Mouse (Mus musculus) gastrocnemius, adult 2 months (tissue): ENCODE data around the gene Ccdc180. TPM values are rescaled to one million over a fixed set of nuclear protein-coding genes. Genes with fewer than 3 reads are reported as not detected.

Experiments
- DNase-seq: peaks from one replicate; pipeline ENCODE4 v3.0.0; 2022
- H3K27ac ChIP-seq: fragments of 200-600 bp; 2 replicates; pipeline ENCODE4 v1.8.1; 2022; ENCODE audit warnings: mild to moderate bottlenecking
- H3K4me3 ChIP-seq: fragments of 200-600 bp; 2 replicates; pipeline ENCODE4 v1.8.1; 2022; ENCODE audit warnings: mild to moderate bottlenecking, moderate library complexity
- CTCF ChIP-seq: fragments of 200-600 bp; IDR thresholded peaks from 2 replicates; pipeline ENCODE4 v1.8.1; 2022; ENCODE audit warnings: antibody characterized with exemption, mild to moderate bottlenecking, moderate library complexity
- intact Hi-C: fragments of 180-260 bp; cut with DNase I; formaldehyde crosslinking; loops from one replicate; pipeline ENCODE4 v1.15.1; 2025
- long read RNA-seq, 2 experiments: library from polyadenylated mRNA; stranded (forward); transcript quantifications; one replicate each; pipeline ENCODE4 v2.0.0; 2021
- total RNA-seq, 2 experiments: library from RNA; stranded (reverse); gene quantifications; 2 replicates each; pipeline ENCODE4 v1.2.3; 2021

Gene Ccdc180
- total RNA-seq = not detected
- long read RNA-seq, experiment 1 = 0 reads
- long read RNA-seq, experiment 2 = 0 reads

DNA sequence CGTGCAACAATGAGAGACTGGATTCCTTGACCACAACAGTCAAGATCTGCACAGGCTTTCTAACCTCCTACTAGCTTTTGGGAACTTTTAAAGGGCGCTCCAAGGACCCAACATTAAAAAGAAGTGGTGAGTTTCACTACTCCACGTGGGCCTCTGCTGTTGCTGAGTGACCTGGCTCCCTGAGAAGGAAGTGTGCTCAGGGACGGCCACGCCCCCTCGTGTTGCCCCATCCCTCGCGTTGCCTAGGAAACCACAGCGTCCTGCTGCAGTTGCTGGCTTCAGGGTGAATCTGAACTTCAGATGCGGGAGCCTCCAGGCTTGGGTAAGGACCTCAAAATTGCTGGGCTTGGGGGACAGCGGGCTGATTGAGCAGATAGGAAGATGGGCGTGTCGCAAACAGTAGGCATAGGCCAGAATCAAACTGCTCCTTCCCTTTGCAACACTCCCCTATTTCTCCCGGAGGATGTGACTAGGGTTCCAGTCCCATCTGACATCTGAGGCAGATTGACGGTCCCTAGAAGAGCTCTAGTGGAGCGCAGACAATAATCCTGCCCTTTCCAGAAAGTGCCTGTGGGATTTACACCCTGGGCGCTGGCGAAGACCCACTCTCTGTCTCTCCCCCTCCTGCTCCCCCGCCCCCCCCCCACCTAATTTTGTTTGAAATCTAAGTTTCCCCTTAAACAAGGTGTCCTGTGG is at the start of gene Ccdc180:
TSS of gene Ccdc180 (plus strand) at position 238 of the 696 bp plus-strand sequence.
- peak; percentile 69 for DNase-seq
- intact Hi-C loops = no loop called here
- no peak for TF ChIP-seq CTCF
- no peak within 1 kb of the TSS for H3K4me3 ChIP-seq
- H3K27ac ChIP-seq = no peak within 1 kb of the TSS

GRCm38 (mm10) chr4:45844355-45844754 is 45.7 kb upstream of the Ccdc180 start:
- no peak for DNase-seq
- TF ChIP-seq CTCF = peak; percentile 60
- intact Hi-C loops = no loop called here
- Histone ChIP-seq H3K27ac (no peak overlapping the region), H3K4me3 (no peak overlapping the region)

GRCm38 (mm10) chr4:45846263-45846662 is 43.8 kb upstream of the Ccdc180 start:
- no peak for TF ChIP-seq CTCF
- no peak overlapping the region for H3K4me3 ChIP-seq
- DNase-seq = no peak
- intact Hi-C loops = no loop called here
- H3K27ac ChIP-seq = no peak overlapping the region

DNA sequence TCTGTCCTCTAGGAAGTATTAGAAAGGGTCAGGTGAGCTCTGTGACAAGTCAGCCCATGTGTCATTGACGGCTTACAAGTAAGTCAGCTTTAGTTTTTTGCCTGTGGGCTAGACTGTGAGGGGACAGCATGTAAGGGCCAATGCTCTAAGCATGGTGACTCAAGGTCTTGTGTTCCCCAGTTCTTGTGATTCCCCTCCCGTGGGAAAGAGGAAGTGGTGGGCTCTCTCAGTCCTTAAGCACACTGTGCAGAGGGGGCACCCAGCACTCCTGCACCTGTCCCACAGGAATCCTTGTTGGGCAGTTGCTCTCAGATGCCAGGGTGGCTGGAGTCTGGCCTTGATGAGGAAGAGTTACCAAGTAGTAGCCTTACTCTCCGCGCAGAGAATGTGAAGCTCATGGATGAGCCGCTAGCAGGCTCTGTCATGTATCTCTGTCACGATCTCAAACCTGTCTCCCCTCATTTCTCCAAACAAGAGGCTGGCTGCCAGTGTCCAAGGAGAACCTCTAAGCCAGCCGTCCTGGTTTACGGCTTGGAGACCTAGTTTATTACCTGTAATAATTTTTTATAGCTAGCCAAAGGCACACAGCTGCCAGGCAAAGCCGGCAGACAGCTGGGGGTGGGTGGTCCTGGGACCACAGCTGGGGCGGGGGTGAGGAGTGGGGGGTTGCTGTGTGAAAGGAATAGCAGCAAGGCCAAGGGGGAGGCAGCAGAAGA is 41.8 kb upstream of the Ccdc180 start, which contains the start of gene Stra6l:
TSS of gene Stra6l (plus strand) at position 556 of the 716 bp plus-strand sequence.
- DNase-seq = no peak
- no peak for TF ChIP-seq CTCF
- Histone ChIP-seq H3K4me3 (no peak within 1 kb of the TSS), H3K27ac (no peak within 1 kb of the TSS)
- intact Hi-C loops = no loop called here

GRCm38 (mm10) chr4:45848825-45849156 is 41.3 kb upstream of the Ccdc180 start:
- no peak for TF ChIP-seq CTCF
- H3K27ac ChIP-seq = no peak overlapping the region
- DNase-seq = no peak
- intact Hi-C loops = no loop called here
- H3K4me3 ChIP-seq = no peak overlapping the region

DNA sequence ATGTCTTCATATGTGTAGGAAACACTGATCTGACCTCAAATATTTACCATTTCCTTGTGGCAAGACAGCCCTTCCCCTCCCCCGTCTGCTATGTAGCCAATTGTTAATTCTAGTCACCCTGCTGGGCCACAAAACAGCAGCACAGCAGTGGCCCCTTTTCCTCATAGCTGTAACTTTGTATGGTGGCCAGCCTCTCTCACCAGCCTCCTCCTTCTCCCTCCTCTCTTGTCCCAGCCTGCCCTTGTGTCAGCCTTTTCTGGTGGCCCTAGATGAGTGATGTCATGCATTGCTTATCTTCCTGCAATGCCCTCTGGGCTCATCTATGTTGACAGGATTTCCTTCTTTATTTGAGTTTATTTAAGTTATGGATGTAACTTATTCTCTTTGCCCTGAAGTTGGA is 40.7 kb upstream of the Ccdc180 start:
- intact Hi-C loops = no loop called here
- no peak for TF ChIP-seq CTCF
- DNase-seq = no peak
- Histone ChIP-seq H3K27ac (no peak overlapping the region), H3K4me3 (no peak overlapping the region)

GRCm38 (mm10) chr4:45851640-45852051 is 38.5 kb upstream of the Ccdc180 start:
- no peak overlapping the region for H3K4me3 ChIP-seq
- peak overlapping the region; percentile 79 for H3K27ac ChIP-seq
- TF ChIP-seq CTCF = no peak
- DNase-seq = peak; percentile 90
- intact Hi-C loops = loop anchor here (5.0 to 10.0 kb wide), 2 partner anchors 554 to 747 kb away; partner anchors contain the start of genes Tomm5 and Trmt10b

- intact Hi-C loops = loop anchor here (2.0 to 10.0 kb wide), 3 partner anchors 435 to 749 kb away; partner anchors contain the start of genes Tomm5 and Trmt10b
- peak; percentile 61 for DNase-seq
These were observed 36.4 kb upstream of the Ccdc180 start for GRCm38 (mm10) chr4:45853496-45854246.

DNA sequence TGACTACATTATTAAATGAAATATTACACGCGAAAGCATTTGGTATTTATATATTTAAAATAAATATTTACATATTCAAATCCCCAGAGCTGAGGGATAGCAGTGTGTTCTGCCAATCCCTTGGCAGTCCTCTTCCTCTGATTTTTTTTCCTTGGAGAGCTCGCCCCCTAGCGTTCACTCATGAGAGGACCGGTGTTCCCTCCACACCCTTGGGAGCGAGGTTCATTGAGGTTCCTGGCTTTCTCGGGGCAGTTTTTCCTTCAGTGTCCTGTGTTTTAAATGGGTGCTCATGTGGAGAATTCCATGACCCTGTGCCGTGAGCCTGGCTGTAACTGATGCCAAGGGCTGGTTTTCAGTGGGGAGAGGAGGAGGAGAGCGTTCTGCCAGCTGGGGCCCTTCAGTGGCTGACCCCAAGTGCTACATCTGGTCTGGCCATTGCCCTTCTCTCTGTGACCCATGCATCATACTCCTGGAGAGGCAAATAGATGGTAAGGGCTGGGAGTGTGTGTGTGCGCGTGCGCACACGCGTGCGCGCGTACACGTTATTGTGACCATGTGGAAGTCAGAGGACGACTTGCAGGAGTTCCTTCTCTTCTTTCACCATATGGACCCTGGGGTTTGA is 34.2 kb upstream of the Ccdc180 start:
- H3K27ac ChIP-seq = no peak overlapping the region
- intact Hi-C loops = loop anchor here (1.0 to 10.0 kb wide), 3 partner anchors 36 to 751 kb away; partner anchors contain the start of gene Tomm5
- peak; percentile 92 for TF ChIP-seq CTCF

More at GRCm38 (mm10) chr4:45853496-45854246, 36.4 kb upstream of the Ccdc180 start:
- TF ChIP-seq CTCF = no peak
- no peak overlapping the region for H3K4me3 ChIP-seq
- peak overlapping the region; percentile 66 for H3K27ac ChIP-seq

GRCm38 (mm10) chr4:45861160-45861559 is 28.9 kb upstream of the Ccdc180 start:
- DNase-seq = no peak
- no peak for TF ChIP-seq CTCF
- intact Hi-C loops = no loop called here
- Histone ChIP-seq H3K4me3 (no peak overlapping the region), H3K27ac (no peak overlapping the region)

More for the DNA sequence above, 34.2 kb upstream of the Ccdc180 start:
- H3K4me3 ChIP-seq = no peak overlapping the region
- DNase-seq = peak; percentile 80

GRCm38 (mm10) chr4:45867416-45867815 is 22.7 kb upstream of the Ccdc180 start:
- intact Hi-C loops = no loop called here
- DNase-seq = no peak
- no peak overlapping the region for H3K27ac ChIP-seq
- TF ChIP-seq CTCF = no peak
- no peak overlapping the region for H3K4me3 ChIP-seq
